Mouse (Mus musculus) liver, postnatal 0 days (tissue): ENCODE measurements around the gene Htra1.

ENCODE experiments used
- CTCF ChIP-seq: sonication (generic); IDR thresholded peaks from 2 replicates; pipeline ENCODE4 v1.5.1; 2016; ENCODE audit warnings: antibody characterized with exemption, low read depth
- EP300 ChIP-seq: IDR thresholded peaks from 2 replicates; pipeline ENCODE4 v1.6.1; 2016; ENCODE audit warnings: antibody characterized with exemption, low read depth, mild to moderate bottlenecking

DNA sequence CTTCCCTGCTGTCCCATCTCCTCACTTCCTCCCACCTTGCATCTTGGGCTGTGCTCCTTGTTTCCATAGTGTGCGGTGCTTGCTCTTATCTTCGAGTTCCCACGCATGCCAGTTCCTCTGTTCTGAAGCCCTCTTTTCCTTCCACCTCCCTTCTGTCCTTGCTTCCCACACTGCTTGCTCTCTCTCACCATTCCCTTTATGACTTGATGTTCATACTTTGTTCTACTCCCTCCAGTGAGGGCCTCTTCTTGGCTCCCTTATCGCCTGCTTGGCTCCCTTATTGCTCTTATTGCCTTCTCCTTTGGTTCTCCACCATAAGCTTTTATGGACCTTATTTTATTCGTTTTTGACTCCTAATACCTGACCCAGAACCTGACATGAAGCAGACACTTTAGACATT, 73.3 kb downstream of the Htra1 start:
- TF ChIP-seq CTCF (no peak), EP300 (no peak)
